Mouse (Mus musculus): ENCODE measurements around the gene Scube1. TPM values are rescaled to one million over a fixed set of nuclear protein-coding genes. Genes with fewer than 3 reads are reported as not detected.
A peak's percentile ranks its signal among the peaks of the same experiment; 100 is the strongest.

The Scube1 gene
- polyA plus RNA-seq, 1 experiment from 2014 or later, result 2.5 TPM

GRCm38 (mm10) chr15:83676286-83676685 lies 48.5 kb downstream of the Scube1 start:
- Histone ChIP-seq H3K4me3 (ENCODE audit: low read depth, low read length) (no peak overlapping the region), H3K27me3 (replicated peaks; ENCODE audit: control insufficient read depth, insufficient read depth, low read length) (no peaks in the 10 kb centered on the region), H3K9me3 (ENCODE audit: control insufficient read depth) (no peaks in the 10 kb centered on the region), H3K4me2 (replicated peaks; ENCODE audit: low read depth) (no peak overlapping the region), H3K9ac (ENCODE audit: low read depth, low read length) (no peak overlapping the region), H3K27ac (ENCODE audit: low read depth, low read length) (no peak overlapping the region), H3K36me3 (ENCODE audit: control insufficient read depth, insufficient read depth) (no peaks in the 10 kb centered on the region), H3K4me1 (replicated peaks; ENCODE audit: control insufficient read depth, insufficient read depth, low read length) (no peaks in the 10 kb centered on the region)
- WGBS, result 85% methylated on average over 3 of the region's 3 CpGs
- no peak for ATAC-seq
- no peak for TF ChIP-seq CTCF (IDR thresholded peaks at IDR 0.05; ENCODE audit: low read depth)

- TF ChIP-seq CTCF (IDR thresholded peaks at IDR 0.05; ENCODE audit: low read depth), result no peak
- H3K4me3 ChIP-seq (ENCODE audit: low read depth, low read length), result no peak overlapping the region
- no peaks in the 10 kb centered on the region for H3K4me1 ChIP-seq (replicated peaks; ENCODE audit: control insufficient read depth, insufficient read depth, low read length)
- no peaks in the 10 kb centered on the region for H3K27me3 ChIP-seq (replicated peaks; ENCODE audit: control insufficient read depth, insufficient read depth, low read length)
- H3K27ac ChIP-seq (ENCODE audit: low read depth, low read length), result no peak overlapping the region
- 72% methylated on average over 3 of the region's 3 CpGs for WGBS
- H3K9ac ChIP-seq (ENCODE audit: low read depth, low read length), result no peak overlapping the region
- no peaks in the 10 kb centered on the region for H3K36me3 ChIP-seq (ENCODE audit: control insufficient read depth, insufficient read depth)
- no peaks in the 10 kb centered on the region for H3K9me3 ChIP-seq (ENCODE audit: control insufficient read depth)
- ATAC-seq, result no peak
- no peak overlapping the region for H3K4me2 ChIP-seq (replicated peaks; ENCODE audit: low read depth)
Measured at GRCm38 (mm10) chr15:83673621-83674020, 51.2 kb downstream of the Scube1 start.

- H3K9ac ChIP-seq (ENCODE audit: low read depth, low read length), result no peak overlapping the region
- no peaks in the 10 kb centered on the region for H3K4me1 ChIP-seq (replicated peaks; ENCODE audit: control insufficient read depth, insufficient read depth, low read length)
- no peaks in the 10 kb centered on the region for H3K27me3 ChIP-seq (replicated peaks; ENCODE audit: control insufficient read depth, insufficient read depth, low read length)
- no peak for TF ChIP-seq CTCF (IDR thresholded peaks at IDR 0.05; ENCODE audit: low read depth)
- ATAC-seq, result no peak
- H3K27ac ChIP-seq (ENCODE audit: low read depth, low read length), result no peak overlapping the region
- H3K4me3 ChIP-seq (ENCODE audit: low read depth, low read length), result no peak overlapping the region
- WGBS, result 62% methylated on average over 6 of the region's 6 CpGs
- H3K9me3 ChIP-seq (ENCODE audit: control insufficient read depth), result no peaks in the 10 kb centered on the region
- H3K36me3 ChIP-seq (ENCODE audit: control insufficient read depth, insufficient read depth), result no peaks in the 10 kb centered on the region
- H3K4me2 ChIP-seq (replicated peaks; ENCODE audit: low read depth), result no peak overlapping the region
Measured at GRCm38 (mm10) chr15:83667501-83667900, 57.3 kb downstream of the Scube1 start.

- H3K9ac ChIP-seq (ENCODE audit: low read depth, low read length), result no peak overlapping the region
- H3K27me3 ChIP-seq (replicated peaks; ENCODE audit: control insufficient read depth, insufficient read depth, low read length), result no peaks in the 10 kb centered on the region
- TF ChIP-seq CTCF (IDR thresholded peaks at IDR 0.05; ENCODE audit: low read depth), result no peak
- 69% methylated on average over 10 of the region's 10 CpGs for WGBS
- no peak for ATAC-seq
- H3K4me1 ChIP-seq (replicated peaks; ENCODE audit: control insufficient read depth, insufficient read depth, low read length), result no peaks in the 10 kb centered on the region
- H3K9me3 ChIP-seq (ENCODE audit: control insufficient read depth), result no peaks in the 10 kb centered on the region
- no peaks in the 10 kb centered on the region for H3K36me3 ChIP-seq (ENCODE audit: control insufficient read depth, insufficient read depth)
- no peak overlapping the region for H3K27ac ChIP-seq (ENCODE audit: low read depth, low read length)
- no peak overlapping the region for H3K4me3 ChIP-seq (ENCODE audit: low read depth, low read length)
- no peak overlapping the region for H3K4me2 ChIP-seq (replicated peaks; ENCODE audit: low read depth)
Measured at GRCm38 (mm10) chr15:83666418-83666817, 58.4 kb downstream of the Scube1 start.

GRCm38 (mm10) chr15:83665993-83666392 lies 58.8 kb downstream of the Scube1 start:
- H3K27me3 ChIP-seq (replicated peaks; ENCODE audit: control insufficient read depth, insufficient read depth, low read length), result no peaks in the 10 kb centered on the region
- no peak for ATAC-seq
- 86% methylated on average over 6 of the region's 6 CpGs for WGBS
- H3K4me2 ChIP-seq (replicated peaks; ENCODE audit: low read depth), result no peak overlapping the region
- H3K9ac ChIP-seq (ENCODE audit: low read depth, low read length), result no peak overlapping the region
- no peak overlapping the region for H3K4me3 ChIP-seq (ENCODE audit: low read depth, low read length)
- no peak overlapping the region for H3K27ac ChIP-seq (ENCODE audit: low read depth, low read length)
- no peaks in the 10 kb centered on the region for H3K36me3 ChIP-seq (ENCODE audit: control insufficient read depth, insufficient read depth)
- H3K4me1 ChIP-seq (replicated peaks; ENCODE audit: control insufficient read depth, insufficient read depth, low read length), result no peaks in the 10 kb centered on the region
- TF ChIP-seq CTCF (IDR thresholded peaks at IDR 0.05; ENCODE audit: low read depth), result no peak
- no peaks in the 10 kb centered on the region for H3K9me3 ChIP-seq (ENCODE audit: control insufficient read depth)

GRCm38 (mm10) chr15:83664722-83665121 lies 60.1 kb downstream of the Scube1 start:
- Histone ChIP-seq H3K4me1 (replicated peaks; ENCODE audit: control insufficient read depth, insufficient read depth, low read length) (no peaks in the 10 kb centered on the region), H3K36me3 (ENCODE audit: control insufficient read depth, insufficient read depth) (no peaks in the 10 kb centered on the region), H3K27me3 (replicated peaks; ENCODE audit: control insufficient read depth, insufficient read depth, low read length) (no peaks in the 10 kb centered on the region), H3K27ac (ENCODE audit: low read depth, low read length) (no peak overlapping the region), H3K9me3 (ENCODE audit: control insufficient read depth) (no peaks in the 10 kb centered on the region), H3K4me2 (replicated peaks; ENCODE audit: low read depth) (no peak overlapping the region), H3K4me3 (ENCODE audit: low read depth, low read length) (no peak overlapping the region), H3K9ac (ENCODE audit: low read depth, low read length) (no peak overlapping the region)
- peak; percentile 86 for TF ChIP-seq CTCF (IDR thresholded peaks at IDR 0.05; ENCODE audit: low read depth)
- no peak for ATAC-seq
- 40% methylated on average over 5 of the region's 5 CpGs for whole genome bisulfite sequencing

GRCm38 (mm10) chr15:83663066-83663465 lies 61.8 kb downstream of the Scube1 start:
- ATAC-seq, result no peak
- Histone ChIP-seq H3K4me3 (ENCODE audit: low read depth, low read length) (no peak overlapping the region), H3K4me2 (replicated peaks; ENCODE audit: low read depth) (no peak overlapping the region), H3K27ac (ENCODE audit: low read depth, low read length) (no peak overlapping the region), H3K4me1 (replicated peaks; ENCODE audit: control insufficient read depth, insufficient read depth, low read length) (no peaks in the 10 kb centered on the region), H3K27me3 (replicated peaks; ENCODE audit: control insufficient read depth, insufficient read depth, low read length) (no peaks in the 10 kb centered on the region), H3K36me3 (ENCODE audit: control insufficient read depth, insufficient read depth) (no peaks in the 10 kb centered on the region), H3K9ac (ENCODE audit: low read depth, low read length) (no peak overlapping the region), H3K9me3 (ENCODE audit: control insufficient read depth) (no peaks in the 10 kb centered on the region)
- 42% methylated on average over 4 of the region's 4 CpGs for WGBS
- TF ChIP-seq CTCF (IDR thresholded peaks at IDR 0.05; ENCODE audit: low read depth), result no peak
